Mouse (Mus musculus) heart, postnatal 0 days (tissue): Measurements from ENCODE around the gene Cers6. TPM values are rescaled to one million over a fixed set of nuclear protein-coding genes. Genes with fewer than 3 reads are reported as not detected.

Experiments used
- ATAC-seq: fragments of 200-750 bp; cut with Nextera tagmentation; 2 replicates; pipeline ENCODE4 v1.8.0; 2017; ENCODE audit warnings: low read depth, moderate number of reproducible peaks, moderate library complexity; ENCODE audit not compliant: insufficient read depth
- DNase-seq: peaks from one replicate; pipeline ENCODE4 v3.0.0-alpha.2; 2016; ENCODE audit warnings: low spot score
- H3K27ac ChIP-seq: fragments of 300-500 bp; sonication (generic); 2 replicates; pipeline ENCODE4 v1.5.1; 2014; ENCODE audit warnings: low read depth, mild to moderate bottlenecking
- H3K27me3 ChIP-seq: fragments of 300-500 bp; sonication (generic); 2 replicates; pipeline ENCODE4 v1.6.1; 2014; ENCODE audit warnings: low read length, mixed read lengths; ENCODE audit not compliant: control insufficient read depth, insufficient read depth
- H3K36me3 ChIP-seq: fragments of 300-500 bp; sonication (generic); replicated peaks from 2 replicates; pipeline ENCODE4 v1.6.1; 2014; ENCODE audit warnings: low read length, mixed read lengths; ENCODE audit not compliant: control insufficient read depth, insufficient read depth
- H3K4me1 ChIP-seq: fragments of 300-500 bp; sonication (generic); 2 replicates; pipeline ENCODE4 v1.6.1; 2014; ENCODE audit warnings: antibody characterized with exemption; ENCODE audit not compliant: control insufficient read depth, insufficient read depth
- H3K4me2 ChIP-seq: fragments of 300-500 bp; sonication (generic); 2 replicates; pipeline ENCODE4 v1.6.1; 2014; ENCODE audit warnings: low read depth, mild to moderate bottlenecking, low read length, moderate library complexity
- H3K4me3 ChIP-seq: fragments of 300-500 bp; sonication (generic); 2 replicates; pipeline ENCODE4 v1.5.1; 2014; ENCODE audit warnings: low read depth, low read length
- H3K9ac ChIP-seq: fragments of 300-500 bp; sonication (generic); replicated peaks from 2 replicates; pipeline ENCODE4 v1.6.1; 2014; ENCODE audit warnings: low read depth, low read length, mixed read lengths
- H3K9me3 ChIP-seq: fragments of 300-500 bp; sonication (generic); replicated peaks from 2 replicates; pipeline ENCODE4 v1.6.1; 2016; ENCODE audit warnings: low read length; ENCODE audit not compliant: control insufficient read depth
- CTCF ChIP-seq: IDR thresholded peaks from 2 replicates; pipeline ENCODE4 v1.5.1; 2016; ENCODE audit warnings: antibody characterized with exemption, control low read depth, low read depth
- EP300 ChIP-seq: IDR thresholded peaks from 2 replicates; pipeline ENCODE4 v1.6.1; 2016; ENCODE audit warnings: antibody characterized with exemption, low read depth
- WGBS: fragments of 180-500 bp; shearing (Covaris S2); extraction: QIAGEN DNeasy Blood & Tissue Kit; methylation state at CpG from one replicate; pipeline ENCODE4 v1.1.7; 2014; 5-methylcytosine and 5-hydroxymethylcytosine counted together
- polyA plus RNA-seq: library from polyadenylated mRNA; unstranded; fragments of >200 nt; fragmentation: Nextera tagmentation; extraction: Ambion mirVana; gene quantifications from 2 replicates; pipeline ENCODE4 v1.2.1, GENCODE M21; 2015
- total RNA-seq: library from RNA; depleted of rRNA; stranded (reverse); fragments of >200 nt; gene quantifications from 2 replicates; pipeline ENCODE4 v1.2.3, GENCODE M21; 2014; ENCODE audit warnings: low replicate concordance

Gene Cers6
- total and polyA plus RNA-seq, 2 experiments from 2014 or later: 8.5 to 36.0 TPM

DNA sequence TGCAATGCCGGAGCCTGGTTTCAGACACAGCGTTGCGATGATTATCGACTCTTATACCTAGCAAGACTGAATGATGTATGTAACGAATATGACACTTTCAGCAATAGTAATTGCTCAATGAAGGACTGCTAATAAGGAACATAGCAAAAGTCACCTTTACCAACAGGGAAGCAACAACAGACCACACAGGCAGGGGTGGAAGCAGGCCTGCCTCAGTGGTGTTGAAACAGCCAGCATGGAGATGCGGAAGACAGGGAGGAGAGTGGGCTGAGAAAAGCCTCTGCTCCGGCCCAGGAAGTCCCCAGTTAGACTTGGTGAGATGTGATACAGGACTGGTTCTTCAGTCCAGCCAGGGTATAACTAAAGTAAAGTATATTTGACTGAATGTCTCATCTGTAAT is 237.9 kb downstream of the Cers6 start:
- H3K4me1 ChIP-seq: 0 out of 2 replicates have a peak, but pooled peaks cover 8% of the 10 kb centered on the region
- no peak overlapping the region for H3K27ac ChIP-seq
- H3K36me3 ChIP-seq: no peaks in the 10 kb centered on the region
- ATAC-seq (no peak), DNase-seq (no peak)
- H3K9ac ChIP-seq: no peak overlapping the region
- WGBS: 98% methylated on average over 7 of the region's 7 CpGs
- no peaks in the 10 kb centered on the region for H3K27me3 ChIP-seq
- no peaks in the 10 kb centered on the region for H3K9me3 ChIP-seq
- TF ChIP-seq CTCF: no peak
- TF ChIP-seq EP300: no peak
- H3K4me3 ChIP-seq: no peak overlapping the region
- no peak overlapping the region for H3K4me2 ChIP-seq

DNA sequence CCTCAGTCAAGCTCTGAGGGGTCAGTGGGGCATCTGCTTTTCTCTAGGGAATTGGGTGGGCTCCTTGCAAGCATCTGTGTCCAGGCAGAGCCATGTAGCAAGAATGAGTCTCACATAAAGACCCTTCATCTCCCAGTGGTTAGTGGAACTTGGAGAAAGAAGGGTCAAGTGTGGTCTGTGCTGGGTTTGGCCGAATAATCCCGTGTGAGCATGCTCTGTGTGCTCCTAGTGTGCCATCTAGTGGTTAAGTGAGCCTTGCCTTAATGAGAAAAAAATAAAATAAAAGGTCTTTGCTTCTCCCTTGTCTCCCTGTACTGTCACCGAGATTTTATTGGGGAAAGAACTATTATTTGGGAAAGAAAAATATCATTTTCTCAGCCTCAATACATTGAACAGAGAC is 239.5 kb downstream of the Cers6 start:
- peak; percentile 63 for DNase-seq
- Histone ChIP-seq H3K36me3 (no peaks in the 10 kb centered on the region), H3K4me3 (no peak overlapping the region), H3K4me2 (no peak overlapping the region), H3K27ac (no peak overlapping the region), H3K4me1 (0 out of 2 replicates have a peak, but pooled peaks cover 8% of the 10 kb centered on the region), H3K27me3 (no peaks in the 10 kb centered on the region), H3K9me3 (no peaks in the 10 kb centered on the region), H3K9ac (no peak overlapping the region)
- peak; percentile 47; the same call in 1 of the 2 replicates for ATAC-seq
- WGBS: 17% methylated on average over 3 of the region's 3 CpGs
- TF ChIP-seq CTCF: peak; percentile 86
- TF ChIP-seq EP300: no peak

DNA sequence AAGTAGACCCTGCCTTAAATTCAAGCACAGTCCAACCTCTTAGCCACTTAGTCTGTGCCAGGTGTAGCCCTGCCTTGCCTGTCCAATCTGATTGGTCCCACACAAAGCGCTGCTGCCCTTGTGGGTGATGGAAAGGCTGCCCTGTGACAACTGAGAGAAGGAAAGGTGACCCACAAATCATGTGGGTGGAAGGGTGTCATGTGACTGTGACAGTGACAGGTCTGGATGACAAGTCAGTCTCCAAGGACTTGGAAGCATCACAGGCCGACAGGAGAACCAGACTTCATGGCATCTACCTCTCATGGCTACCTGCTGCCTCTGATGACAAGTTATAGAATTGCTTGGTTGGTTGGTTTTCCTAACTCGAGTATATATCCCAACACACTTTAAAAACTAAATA is 242.3 kb downstream of the Cers6 start:
- H3K4me3 ChIP-seq: no peak overlapping the region
- no peaks in the 10 kb centered on the region for H3K4me1 ChIP-seq
- no peak for DNase-seq
- no peaks in the 10 kb centered on the region for H3K9me3 ChIP-seq
- no peak overlapping the region for H3K9ac ChIP-seq
- H3K27me3 ChIP-seq: no peaks in the 10 kb centered on the region
- WGBS: 84% methylated on average over 3 of the region's 3 CpGs
- no peak for TF ChIP-seq CTCF
- no peak for TF ChIP-seq EP300
- H3K27ac ChIP-seq: no peak overlapping the region
- H3K4me2 ChIP-seq: no peak overlapping the region
- ATAC-seq: no peak
- H3K36me3 ChIP-seq: no peaks in the 10 kb centered on the region

DNA sequence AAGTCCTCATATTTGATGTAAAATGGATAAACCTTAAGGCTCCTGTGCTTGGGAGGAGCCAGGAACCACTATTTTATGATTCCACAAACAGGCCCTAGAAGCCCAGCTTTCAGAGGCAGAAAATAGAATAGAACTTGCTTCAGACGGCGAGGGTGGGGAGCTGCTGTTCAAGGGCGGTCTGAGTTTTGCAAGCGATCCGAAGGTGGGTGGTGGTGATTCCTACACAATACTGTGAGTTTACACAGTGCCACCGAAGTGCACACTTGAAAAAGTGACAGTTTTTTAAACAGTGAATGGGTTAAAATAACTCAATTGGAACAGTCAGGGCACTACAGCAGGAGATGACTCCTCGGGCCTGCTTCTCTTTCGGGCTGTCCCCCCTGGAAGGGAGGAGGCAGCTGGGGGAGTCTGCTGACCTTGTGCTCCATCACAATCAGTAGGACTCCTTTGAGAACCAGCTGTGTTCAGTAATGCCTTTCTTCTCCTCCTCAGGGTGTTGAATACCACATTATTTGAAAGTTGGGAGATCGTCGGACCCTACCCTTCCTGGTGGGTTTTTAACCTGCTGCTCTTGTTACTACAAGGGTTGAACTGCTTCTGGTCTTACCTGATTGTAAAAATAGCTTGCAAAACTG is 243.4 kb downstream of the Cers6 start:
- WGBS: 76% methylated on average over 10 of the region's 10 CpGs

DNA sequence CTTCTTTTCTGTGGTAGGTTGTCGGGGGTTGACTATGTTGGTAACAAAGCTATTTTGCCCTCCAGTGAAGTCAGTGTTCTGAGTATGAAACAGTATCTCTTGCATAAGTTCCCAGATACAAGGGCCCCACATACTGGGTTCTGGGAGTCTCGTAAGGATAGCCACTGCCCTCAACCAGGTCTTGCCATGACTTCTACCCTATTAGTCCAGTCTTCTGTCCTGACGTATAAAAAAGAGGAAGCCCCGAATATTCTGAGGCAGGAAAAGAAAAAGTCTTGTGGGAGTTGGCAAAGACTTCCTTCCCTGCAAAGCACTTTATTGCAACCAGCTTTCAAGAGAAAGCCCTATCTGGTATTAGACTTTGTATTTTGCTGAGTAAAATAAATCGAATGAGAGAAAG is 248.0 kb downstream of the Cers6 start:
- no peak for DNase-seq
- ATAC-seq: no peak
- H3K36me3 ChIP-seq: peaks cover 6% of the 10 kb centered on the region; the same call in 1 of the 2 replicates
- H3K4me1 ChIP-seq: no peaks in the 10 kb centered on the region
- H3K4me3 ChIP-seq: no peak overlapping the region
- 61% methylated on average over 5 of the region's 5 CpGs for whole genome bisulfite sequencing
- H3K4me2 ChIP-seq: no peak overlapping the region
- no peak overlapping the region for H3K27ac ChIP-seq
- H3K27me3 ChIP-seq: no peaks in the 10 kb centered on the region
- no peak overlapping the region for H3K9ac ChIP-seq
- no peaks in the 10 kb centered on the region for H3K9me3 ChIP-seq
- TF ChIP-seq CTCF (no peak), EP300 (no peak)

More for the DNA sequence above, 243.4 kb downstream of the Cers6 start:
- H3K4me2 ChIP-seq: no peak overlapping the region
- no peaks in the 10 kb centered on the region for H3K9me3 ChIP-seq
- no peak for TF ChIP-seq CTCF
- TF ChIP-seq EP300: no peak
- no peaks in the 10 kb centered on the region for H3K36me3 ChIP-seq
- DNase-seq: no peak
- ATAC-seq: no peak
- no peak overlapping the region for H3K4me3 ChIP-seq
- no peak overlapping the region for H3K9ac ChIP-seq
- H3K27me3 ChIP-seq: no peaks in the 10 kb centered on the region
- no peaks in the 10 kb centered on the region for H3K4me1 ChIP-seq
- H3K27ac ChIP-seq: no peak overlapping the region

DNA sequence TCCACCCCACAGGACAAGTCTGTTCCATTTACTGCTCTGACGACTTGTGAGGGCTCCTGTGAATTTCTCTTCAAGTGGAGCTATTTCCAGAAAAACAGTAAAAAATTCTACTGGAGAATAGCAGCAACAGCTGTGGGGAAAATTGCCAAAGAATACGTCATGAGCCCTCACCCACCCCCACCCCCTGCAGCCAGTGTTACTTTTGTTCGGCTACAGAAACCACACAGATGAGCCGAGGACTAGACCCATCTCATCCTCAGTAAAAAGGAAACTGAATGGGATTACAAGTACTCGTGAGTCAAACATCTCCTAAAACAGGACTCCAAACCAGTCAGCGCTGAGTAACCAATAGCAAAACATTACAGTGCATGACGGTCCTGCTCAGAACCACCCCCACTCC is 248.5 kb downstream of the Cers6 start:
- WGBS: 62% methylated on average over 7 of the region's 7 CpGs
- DNase-seq (no peak), ATAC-seq (no peak)
- Histone ChIP-seq H3K4me1 (no peaks in the 10 kb centered on the region), H3K4me2 (no peak overlapping the region), H3K27ac (no peak overlapping the region), H3K36me3 (peaks cover 6% of the 10 kb centered on the region; the same call in 1 of the 2 replicates), H3K9ac (no peak overlapping the region), H3K4me3 (no peak overlapping the region), H3K9me3 (no peaks in the 10 kb centered on the region), H3K27me3 (no peaks in the 10 kb centered on the region)
- TF ChIP-seq EP300: no peak
